Mouse (Mus musculus) midbrain, embryonic 13.5 days (tissue): ENCODE data around the gene Gatc. TPM values are rescaled to one million over a fixed set of nuclear protein-coding genes. Genes with fewer than 3 reads are reported as not detected.

Source experiments
- ATAC-seq: fragments of 200-750 bp; cut with Nextera tagmentation; 2 replicates; pipeline ENCODE4 v1.8.0; 2017; ENCODE audit warnings: mild to moderate bottlenecking, moderate TSS enrichment, moderate library complexity
- H3K27ac ChIP-seq: fragments of 300-500 bp; sonication (generic); 2 replicates; pipeline ENCODE4 v1.5.1; 2015; ENCODE audit warnings: inconsistent platforms, mild to moderate bottlenecking, moderate library complexity
- H3K27me3 ChIP-seq: fragments of 300-500 bp; sonication (generic); 2 replicates; pipeline ENCODE4 v1.6.1; 2015; ENCODE audit warnings: mild to moderate bottlenecking, inconsistent platforms
- H3K36me3 ChIP-seq: fragments of 300-500 bp; sonication (generic); 2 replicates; pipeline ENCODE4 v1.6.1; 2015; ENCODE audit warnings: mild to moderate bottlenecking, inconsistent platforms
- H3K4me1 ChIP-seq: fragments of 300-500 bp; sonication (generic); replicated peaks from 2 replicates; pipeline ENCODE4 v1.6.1; 2015; ENCODE audit warnings: inconsistent platforms
- H3K4me2 ChIP-seq: fragments of 300-500 bp; sonication (generic); replicated peaks from 2 replicates; pipeline ENCODE4 v1.6.1; 2015; ENCODE audit warnings: moderate library complexity, mild to moderate bottlenecking, inconsistent platforms
- H3K4me3 ChIP-seq: fragments of 300-500 bp; sonication (generic); replicated peaks from 2 replicates; pipeline ENCODE4 v1.5.1; 2015; ENCODE audit warnings: mild to moderate bottlenecking, inconsistent platforms
- H3K9ac ChIP-seq: fragments of 300-500 bp; sonication (generic); replicated peaks from 2 replicates; pipeline ENCODE4 v1.6.1; 2015; ENCODE audit warnings: mild to moderate bottlenecking, inconsistent platforms
- H3K9me3 ChIP-seq: fragments of 300-500 bp; sonication (generic); 2 replicates; pipeline ENCODE4 v1.6.1; 2016; ENCODE audit warnings: mild to moderate bottlenecking, inconsistent platforms
- WGBS: fragments of 180-500 bp; shearing (Covaris S2); methylation state at CpG from one replicate; pipeline ENCODE4 v1.1.7; 2015; 5-methylcytosine and 5-hydroxymethylcytosine counted together
- polyA plus RNA-seq: library from polyadenylated mRNA; unstranded; fragments of >200 nt; fragmentation: Nextera tagmentation; extraction: Ambion mirVana; gene quantifications from 2 replicates; pipeline ENCODE4 v1.2.1, GENCODE M21; 2015

The Gatc gene
- polyA plus RNA-seq, 1 experiment from 2014 or later: 37.0 TPM

- Histone ChIP-seq H3K9ac (no peak overlapping the region), H3K27me3 (no peaks in the 10 kb centered on the region), H3K27ac (no peak overlapping the region; the same call in 1 of the 2 replicates), H3K9me3 (no peaks in the 10 kb centered on the region), H3K4me3 (no peak overlapping the region), H3K4me2 (no peak overlapping the region), H3K36me3 (no peaks in the 10 kb centered on the region), H3K4me1 (peaks cover 6% of the 10 kb centered on the region)
- 4% methylated on average over 12 of the region's 12 CpGs for whole genome bisulfite sequencing
- peak; percentile 77; the same call in 1 of the 2 replicates for ATAC-seq
Observed at GRCm38 (mm10) chr5:115358872-115359271, 17.9 kb upstream of the Gatc start.

- no peak overlapping the region for H3K27ac ChIP-seq
- no peak for ATAC-seq
- H3K4me2 ChIP-seq: no peak overlapping the region
- no peaks in the 10 kb centered on the region for H3K36me3 ChIP-seq
- no peak overlapping the region for H3K4me3 ChIP-seq
- 65% methylated on average over 13 of the region's 13 CpGs for WGBS
- no peaks in the 10 kb centered on the region for H3K4me1 ChIP-seq
- H3K9ac ChIP-seq: no peak overlapping the region
- no peaks in the 10 kb centered on the region for H3K9me3 ChIP-seq
- no peaks in the 10 kb centered on the region for H3K27me3 ChIP-seq
Observed at GRCm38 (mm10) chr5:115355070-115355469, 14.1 kb upstream of the Gatc start.

GRCm38 (mm10) chr5:115351348-115351747 lies 10.4 kb upstream of the Gatc start:
- WGBS: 85% methylated on average over 5 of the region's 5 CpGs
- H3K9ac ChIP-seq: no peak overlapping the region
- peaks cover 3% of the 10 kb centered on the region for H3K36me3 ChIP-seq
- no peak for ATAC-seq
- no peak overlapping the region for H3K4me2 ChIP-seq
- H3K9me3 ChIP-seq: no peaks in the 10 kb centered on the region
- no peak overlapping the region for H3K27ac ChIP-seq
- H3K27me3 ChIP-seq: no peaks in the 10 kb centered on the region
- peaks cover 21% of the 10 kb centered on the region for H3K4me1 ChIP-seq
- H3K4me3 ChIP-seq: no peak overlapping the region

GRCm38 (mm10) chr5:115349225-115349555 lies 8.2 kb upstream of the Gatc start:
- peak overlapping the region; percentile 89 for H3K9ac ChIP-seq
- peak overlapping the region; percentile 92 for H3K4me3 ChIP-seq
- peak overlapping the region; percentile 99 for H3K4me2 ChIP-seq
- WGBS: under 1% methylated on average over 18 of the region's 18 CpGs
- peaks cover 21% of the 10 kb centered on the region for H3K4me1 ChIP-seq
- H3K27ac ChIP-seq: peak overlapping the region; percentile 78
- peaks cover 24% of the 10 kb centered on the region for H3K36me3 ChIP-seq
- H3K9me3 ChIP-seq: no peaks in the 10 kb centered on the region
- H3K27me3 ChIP-seq: no peaks in the 10 kb centered on the region
- peak; percentile 63 for ATAC-seq

GRCm38 (mm10) chr5:115348546-115349224 lies 7.7 kb upstream of the Gatc start, which contains the start of gene Cox6a1:
Gene Cox6a1 (minus strand): TSS chr5:115348981.
- no peaks in the 10 kb centered on the region for H3K9me3 ChIP-seq
- H3K27ac ChIP-seq: peak within 1 kb of the TSS; percentile 78
- peak within 1 kb of the TSS; percentile 92 for H3K4me3 ChIP-seq
- peak within 1 kb of the TSS; percentile 99 for H3K4me2 ChIP-seq
- peaks cover 29% of the 10 kb centered on the region for H3K36me3 ChIP-seq
- ATAC-seq: peak; percentile 94
- WGBS: under 1% methylated on average over 73 of the region's 74 CpGs
- no peaks in the 10 kb centered on the region for H3K27me3 ChIP-seq
- peaks cover 21% of the 10 kb centered on the region for H3K4me1 ChIP-seq
- peak within 1 kb of the TSS; percentile 89 for H3K9ac ChIP-seq

- H3K36me3 ChIP-seq: peaks cover 40% of the 10 kb centered on the region
- H3K9ac ChIP-seq: peak overlapping the region; percentile 89
- H3K27me3 ChIP-seq: no peaks in the 10 kb centered on the region
- 4% methylated on average over 5 of the region's 5 CpGs for WGBS
- peak overlapping the region; percentile 99 for H3K4me2 ChIP-seq
- no peaks in the 10 kb centered on the region for H3K9me3 ChIP-seq
- H3K27ac ChIP-seq: no peak overlapping the region
- H3K4me3 ChIP-seq: peak overlapping the region; percentile 92
- ATAC-seq: 0 out of 2 replicates have a peak, but pooled peaks have one; percentile 25
- H3K4me1 ChIP-seq: peaks cover 21% of the 10 kb centered on the region
Observed at GRCm38 (mm10) chr5:115347564-115347963, 6.6 kb upstream of the Gatc start.

GRCm38 (mm10) chr5:115341314-115342165 lies 562 bp upstream of the Gatc start:
- Histone ChIP-seq H3K27me3 (no peaks in the 10 kb centered on the region), H3K9ac (peak overlapping the region; percentile 89), H3K4me1 (peaks cover 22% of the 10 kb centered on the region), H3K4me3 (peak overlapping the region; percentile 87), H3K4me2 (peak overlapping the region; percentile 77), H3K36me3 (peaks cover 50% of the 10 kb centered on the region), H3K27ac (peak overlapping the region; percentile 88), H3K9me3 (no peaks in the 10 kb centered on the region)
- peak; percentile 22; the same call in 1 of the 2 replicates for ATAC-seq
- 12% methylated on average over 36 of the region's 36 CpGs for WGBS

- Histone ChIP-seq H3K4me3 (peak overlapping the region; percentile 87), H3K9me3 (no peaks in the 10 kb centered on the region), H3K36me3 (peaks cover 51% of the 10 kb centered on the region), H3K27me3 (no peaks in the 10 kb centered on the region), H3K27ac (no peak overlapping the region), H3K4me1 (peaks cover 22% of the 10 kb centered on the region), H3K9ac (peak overlapping the region; percentile 89), H3K4me2 (peak overlapping the region; percentile 77)
- ATAC-seq: no peak
- 41% methylated on average over 7 of the region's 7 CpGs for WGBS
Observed at GRCm38 (mm10) chr5:115340007-115340406, 971 bp downstream of the Gatc start.

GRCm38 (mm10) chr5:115333626-115334025 lies 7.4 kb downstream of the Gatc start:
- no peak overlapping the region for H3K9ac ChIP-seq
- no peak overlapping the region for H3K4me2 ChIP-seq
- H3K27ac ChIP-seq: no peak overlapping the region
- no peak overlapping the region for H3K4me3 ChIP-seq
- no peak for ATAC-seq
- peaks cover 19% of the 10 kb centered on the region for H3K4me1 ChIP-seq
- no peaks in the 10 kb centered on the region for H3K27me3 ChIP-seq
- no peaks in the 10 kb centered on the region for H3K9me3 ChIP-seq
- WGBS: 83% methylated on average over 3 of the region's 3 CpGs
- H3K36me3 ChIP-seq: peaks cover 75% of the 10 kb centered on the region

- Histone ChIP-seq H3K27me3 (no peaks in the 10 kb centered on the region), H3K9ac (no peak overlapping the region), H3K9me3 (no peaks in the 10 kb centered on the region), H3K27ac (no peak overlapping the region), H3K4me2 (no peak overlapping the region), H3K36me3 (peaks cover 63% of the 10 kb centered on the region), H3K4me3 (no peak overlapping the region), H3K4me1 (peaks cover 31% of the 10 kb centered on the region)
- 93% methylated on average over 9 of the region's 9 CpGs for WGBS
- no peak for ATAC-seq
Observed at GRCm38 (mm10) chr5:115330955-115331354, 10.0 kb downstream of the Gatc start.

- Histone ChIP-seq H3K4me3 (peak overlapping the region; percentile 89), H3K9me3 (no peaks in the 10 kb centered on the region), H3K36me3 (peaks cover 32% of the 10 kb centered on the region), H3K9ac (peak overlapping the region; percentile 98), H3K27ac (peak overlapping the region; percentile 86), H3K4me2 (peak overlapping the region; percentile 80), H3K4me1 (peaks cover 35% of the 10 kb centered on the region), H3K27me3 (no peaks in the 10 kb centered on the region)
- peak; percentile 41 for ATAC-seq
- WGBS: under 1% methylated on average over 52 of the region's 55 CpGs
Observed at GRCm38 (mm10) chr5:115327610-115328548, 13.1 kb downstream of the Gatc start.
